Comparison of ENCODE assay signal across 8 mouse cellular contexts in the genomic region with DNA sequence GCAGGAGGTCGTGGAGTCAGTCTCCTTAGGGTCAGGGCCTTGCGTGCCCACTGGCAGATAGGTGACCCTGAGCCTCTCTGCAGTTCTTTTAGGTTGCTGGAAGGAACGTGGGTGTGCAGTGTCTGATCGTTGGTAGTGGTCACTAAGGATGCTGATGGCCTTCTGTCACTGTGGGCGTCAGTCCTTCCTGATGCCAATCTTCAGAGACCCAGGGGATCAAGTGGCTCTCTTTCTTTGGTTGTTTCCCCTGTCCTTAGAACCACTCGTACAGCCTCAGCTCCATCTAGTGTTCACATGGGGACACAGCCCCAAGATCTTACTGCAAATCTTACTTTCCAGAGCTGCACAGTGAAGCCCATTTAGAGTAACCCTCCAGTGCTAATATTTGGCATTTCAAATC. TPM values are rescaled to one million over a fixed set of nuclear protein-coding genes. Genes with fewer than 3 reads are reported as not detected.
DNase-seq lines count a peak whose midpoint lies in the region.

No protein-coding gene starts in this region.

- peak; percentile 53 for DNase-seq in adrenal gland, adult 2 months
- DNase-seq in adrenal gland, postnatal 4 days (ENCODE audit: low spot score in 2 of 2), result no peak
- DNase-seq in NIH3T3 (ENCODE audit: low read depth), result peak; percentile 80
- DNase-seq in embryo, embryonic 10 days (ENCODE audit: low spot score), result peak; percentile 81
- DNase-seq in heart, postnatal 10 days, result peak; percentile 73 to 76
- peak; percentile 71 to 79 for DNase-seq in kidney, postnatal 4 days
- DNase-seq in lung, postnatal 10 days, result peak; percentile 81
- DNase-seq in ovary, postnatal 36 days (ENCODE audit: low spot score), result peak; percentile 29

- intact Hi-C loops in heart, postnatal 10 days (cut with DNase I), result loop anchor here (1.0 to 5.0 kb wide), 2 partner anchors 112 to 198 kb away; no protein-coding TSS in a partner anchor

RNA-seq across cellular contexts. Expression of a gene that starts 49.1 kb away (rescaled TPM):
- total RNA-seq in adrenal gland, adult 2 months (2021), result 1 to 10 TPM; 2.0 to 3.1 TPM
- polyA plus RNA-seq in adrenal gland, adult 2 months (2012; rRNA removed), result 0.16 and 0.17 TPM in 2 replicates
- 10 to 100 TPM; 13.9 to 18.0 TPM for total RNA-seq in adrenal gland, postnatal 4 days (2021)
- total RNA-seq in heart, postnatal 10 days (2021), result 1 to 10 TPM; 5.6 to 7.5 TPM

Comparison
In these comparisons a context has a peak if more than half of its experiments do, and no peak if none do; other contexts are left out.
1. DNase-seq: peak in adrenal gland, adult 2 months (single experiment), NIH3T3 (single experiment), embryo, embryonic 10 days (single experiment), heart, postnatal 10 days (2 of 2), kidney, postnatal 4 days (2 of 2), lung, postnatal 10 days (single experiment) and ovary, postnatal 36 days (single experiment); none in adrenal gland, postnatal 4 days (0 of 2).